Mouse (Mus musculus) liver, embryonic 14.5 days (tissue): ENCODE results near the gene Ccdc85a. TPM values are rescaled to one million over a fixed set of nuclear protein-coding genes. Genes with fewer than 3 reads are reported as not detected.

Experiments used
- ATAC-seq: fragments of 200-750 bp; cut with Nextera tagmentation; 2 replicates; pipeline ENCODE4 v1.8.0; 2017; ENCODE audit warnings: moderate number of reproducible peaks, mild to moderate bottlenecking, moderate library complexity; ENCODE audit not compliant: insufficient read depth
- DNase-seq, 3 experiments: peaks; one replicate each; pipeline ENCODE4 v3.0.0-alpha.2; 2012 to 2013; ENCODE audit warnings: low read depth in 3 of 3, low spot score in 3 of 3
- H3K27ac ChIP-seq: fragments of 300-500 bp; sonication (generic); 2 replicates; pipeline ENCODE4 v1.5.1; 2014; ENCODE audit warnings: moderate library complexity, mild to moderate bottlenecking, control low read depth, inconsistent platforms
- H3K27me3 ChIP-seq: fragments of 300-500 bp; sonication (generic); 2 replicates; pipeline ENCODE4 v1.6.1; 2014; ENCODE audit warnings: mild to moderate bottlenecking, low read length, moderate library complexity; ENCODE audit not compliant: control insufficient read depth, insufficient read depth
- H3K36me3 ChIP-seq: fragments of 300-500 bp; sonication (generic); replicated peaks from 2 replicates; pipeline ENCODE4 v1.6.1; 2014; ENCODE audit warnings: low read depth; ENCODE audit not compliant: control insufficient read depth, insufficient read depth
- H3K4me1 ChIP-seq, 2 experiments: fragments of 200-500 bp in 1 of 2; fragments of 300-500 bp in 1 of 2; sonication (generic) in 1 of 2; replicated peaks; 2 replicates each; pipeline ENCODE4 v1.6.1; 2012 to 2014; ENCODE audit warnings: antibody characterized with exemption in 1 of 2, inconsistent platforms in 1 of 2, low read length in 1 of 2; ENCODE audit not compliant: control insufficient read depth in 2 of 2, insufficient read depth in 2 of 2
- H3K4me2 ChIP-seq: fragments of 300-500 bp; sonication (generic); 2 replicates; pipeline ENCODE4 v1.6.1; 2014; ENCODE audit warnings: low read depth, mild to moderate bottlenecking, control low read depth, moderate library complexity
- H3K4me3 ChIP-seq, 2 experiments: fragments of 200-500 bp in 1 of 2; fragments of 300-500 bp in 1 of 2; sonication (generic) in 1 of 2; 2 replicates each; pipeline ENCODE4 v1.5.1; 2012 to 2014; ENCODE audit warnings: low read depth in 2 of 2, low read length in 2 of 2, mild to moderate bottlenecking in 2 of 2, control low read depth in 1 of 2, inconsistent platforms in 1 of 2, moderate library complexity in 1 of 2; ENCODE audit not compliant: insufficient read depth in 1 of 2
- H3K9ac ChIP-seq: fragments of 300-500 bp; sonication (generic); replicated peaks from 2 replicates; pipeline ENCODE4 v1.6.1; 2014; ENCODE audit warnings: mild to moderate bottlenecking, control low read depth, moderate library complexity
- H3K9me3 ChIP-seq: fragments of 300-500 bp; sonication (generic); 2 replicates; pipeline ENCODE4 v1.6.1; 2016; ENCODE audit warnings: low read length, mixed read lengths; ENCODE audit not compliant: control insufficient read depth
- CTCF ChIP-seq: IDR thresholded peaks from 2 replicates; pipeline ENCODE4 v1.5.1; 2016; ENCODE audit warnings: antibody characterized with exemption, low read depth, control low read depth
- EP300 ChIP-seq: IDR thresholded peaks from 2 replicates; pipeline ENCODE4 v1.6.1; 2016; ENCODE audit warnings: antibody characterized with exemption, low read depth
- WGBS: fragments of 180-500 bp; shearing (Covaris S2); extraction: QIAGEN DNeasy Blood & Tissue Kit; methylation state at CpG from one replicate; pipeline ENCODE4 v1.1.7; 2014; ENCODE audit not compliant: insufficient replicate concordance; 5-methylcytosine and 5-hydroxymethylcytosine counted together
- polyA plus RNA-seq, 2 experiments: library from polyadenylated mRNA; depleted of rRNA in 1 of 2; stranded (reverse) in 1 of 2; unstranded in 1 of 2; fragments of >200 nt; fragmentation: Nextera tagmentation in 1 of 2; extraction: Ambion mirVana in 1 of 2; gene quantifications; 2 replicates each; pipeline versions ENCODE4 v1.2.1 to v1.2.3; 2012 to 2014

Gene Ccdc85a
- polyA plus RNA-seq, 2 experiments = 0.01 TPM; not detected in 1

DNA sequence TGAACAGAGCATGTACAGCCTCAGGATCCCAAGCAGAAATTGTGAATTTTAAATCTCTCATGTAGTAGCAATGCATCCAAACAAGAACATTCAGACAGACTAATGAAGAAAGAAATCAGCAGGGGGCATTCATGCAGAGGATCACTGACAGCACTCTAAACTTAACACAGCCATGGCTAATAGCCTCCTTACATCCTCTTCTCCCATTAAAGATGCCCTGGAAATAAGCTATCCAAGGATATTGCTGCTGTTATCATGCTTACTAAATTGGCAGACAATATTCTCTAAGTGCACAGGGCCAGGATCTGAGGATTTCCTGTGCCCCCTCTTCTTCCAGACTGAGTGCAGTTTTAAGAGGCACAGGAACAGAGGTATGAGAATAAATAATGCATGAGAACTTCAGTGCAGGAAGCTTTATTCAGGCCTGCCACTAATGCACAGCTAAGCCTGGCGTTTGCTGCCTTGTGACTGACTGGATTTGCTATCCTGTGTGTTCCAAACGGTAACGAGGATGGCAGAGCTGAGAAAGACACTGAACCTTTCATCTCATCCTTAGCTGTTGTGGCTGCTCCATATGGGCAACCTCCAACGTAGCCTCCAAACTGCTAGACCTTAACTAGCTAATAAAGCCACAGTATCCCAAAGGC is 99.9 kb downstream of the Ccdc85a start:
- H3K9me3 ChIP-seq = no peaks in the 10 kb centered on the region
- WGBS = 44% methylated on average over 4 of the region's 4 CpGs
- no peak for ATAC-seq

DNA sequence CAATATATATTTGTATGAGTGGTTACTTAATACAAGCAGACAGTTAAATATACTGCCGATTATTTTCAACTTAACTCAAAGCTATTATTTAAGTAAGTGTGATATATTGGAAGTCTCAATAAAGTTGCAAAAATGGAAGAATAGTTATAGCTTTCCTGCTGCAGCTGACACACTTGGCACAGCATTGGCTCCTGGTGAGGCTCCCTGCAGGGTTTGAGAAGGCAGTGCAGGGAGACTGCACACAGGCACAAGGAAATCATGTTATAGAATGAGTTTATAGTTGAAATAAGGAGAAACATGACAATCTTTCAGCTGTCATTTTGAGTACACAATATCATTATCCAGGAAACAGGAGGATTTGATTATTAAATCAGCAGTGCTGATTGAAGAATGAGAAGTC is 107.0 kb downstream of the Ccdc85a start:
- no peaks in the 10 kb centered on the region for H3K36me3 ChIP-seq
- DNase-seq = no peak
- no peak for ATAC-seq
- no peaks in the 10 kb centered on the region for H3K9me3 ChIP-seq
- H3K4me2 ChIP-seq = no peak overlapping the region
- no peaks in the 10 kb centered on the region for H3K27me3 ChIP-seq
- no peak overlapping the region for H3K4me3 ChIP-seq
- TF ChIP-seq CTCF (no peak), EP300 (no peak)
- H3K9ac ChIP-seq = no peak overlapping the region
- H3K27ac ChIP-seq = no peak overlapping the region
- 64% methylated on average over 1 of the region's 1 CpGs for WGBS
- no peaks in the 10 kb centered on the region for H3K4me1 ChIP-seq

More for the DNA sequence above, 99.9 kb downstream of the Ccdc85a start:
- DNase-seq = no peak
- no peak overlapping the region for H3K9ac ChIP-seq
- TF ChIP-seq EP300 = no peak
- no peak for TF ChIP-seq CTCF
- no peaks in the 10 kb centered on the region for H3K4me1 ChIP-seq
- H3K27ac ChIP-seq = no peak overlapping the region
- no peak overlapping the region for H3K4me2 ChIP-seq
- no peak overlapping the region for H3K4me3 ChIP-seq
- H3K36me3 ChIP-seq = no peaks in the 10 kb centered on the region
- no peaks in the 10 kb centered on the region for H3K27me3 ChIP-seq

DNA sequence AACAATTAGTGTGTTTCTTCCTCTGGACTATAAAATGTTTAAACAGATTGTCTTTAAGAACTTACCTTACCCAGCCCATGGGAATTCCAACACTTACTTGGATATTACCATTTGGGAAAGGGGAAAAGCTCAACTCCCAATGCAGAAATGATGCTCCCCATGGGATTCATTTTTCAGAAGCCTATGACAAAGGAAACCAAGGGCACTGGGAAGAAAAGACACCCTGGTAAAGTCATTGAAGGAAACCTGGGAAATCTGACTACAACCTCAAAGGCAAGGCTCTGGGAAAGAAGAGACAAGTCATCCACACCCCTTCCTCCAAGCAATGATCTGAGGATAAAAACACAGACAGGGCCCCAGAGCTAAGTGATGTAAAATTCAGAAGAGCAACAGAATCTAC is 118.4 kb downstream of the Ccdc85a start:
- ATAC-seq (no peak), DNase-seq (no peak)
- no peaks in the 10 kb centered on the region for H3K27me3 ChIP-seq
- H3K9ac ChIP-seq = no peak overlapping the region
- H3K9me3 ChIP-seq = no peaks in the 10 kb centered on the region
- no peak overlapping the region for H3K4me2 ChIP-seq
- TF ChIP-seq EP300 (no peak), CTCF (no peak)
- no peak overlapping the region for H3K4me3 ChIP-seq
- H3K4me1 ChIP-seq = no peaks in the 10 kb centered on the region
- H3K27ac ChIP-seq = no peak overlapping the region
- no peaks in the 10 kb centered on the region for H3K36me3 ChIP-seq

DNA sequence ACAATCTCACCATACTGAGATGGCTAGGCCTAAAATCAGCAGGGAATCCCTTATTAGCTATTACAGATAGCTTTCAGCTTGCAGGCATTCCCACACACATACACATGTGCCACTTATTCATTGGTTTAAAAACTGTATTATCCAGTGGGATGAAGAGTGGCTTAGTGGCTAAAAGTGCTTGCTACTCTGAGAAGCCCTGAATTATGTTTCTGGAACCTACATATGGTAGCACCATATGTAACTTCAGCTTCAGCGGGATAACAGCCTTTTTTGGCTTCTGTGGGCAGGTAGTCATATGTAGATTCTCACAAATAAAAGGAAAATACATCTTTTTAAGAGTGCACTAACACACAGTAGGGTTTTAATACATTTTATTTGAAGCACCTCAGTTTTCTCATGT is 119.2 kb downstream of the Ccdc85a start:
- Histone ChIP-seq H3K9ac (no peak overlapping the region), H3K4me1 (no peaks in the 10 kb centered on the region), H3K4me2 (no peak overlapping the region), H3K27ac (no peak overlapping the region), H3K4me3 (no peak overlapping the region), H3K9me3 (no peaks in the 10 kb centered on the region), H3K27me3 (no peaks in the 10 kb centered on the region), H3K36me3 (no peaks in the 10 kb centered on the region)
- no peak for DNase-seq
- no peak for TF ChIP-seq EP300
- TF ChIP-seq CTCF = no peak
- 57% methylated on average over 1 of the region's 1 CpGs for WGBS
- ATAC-seq = no peak

DNA sequence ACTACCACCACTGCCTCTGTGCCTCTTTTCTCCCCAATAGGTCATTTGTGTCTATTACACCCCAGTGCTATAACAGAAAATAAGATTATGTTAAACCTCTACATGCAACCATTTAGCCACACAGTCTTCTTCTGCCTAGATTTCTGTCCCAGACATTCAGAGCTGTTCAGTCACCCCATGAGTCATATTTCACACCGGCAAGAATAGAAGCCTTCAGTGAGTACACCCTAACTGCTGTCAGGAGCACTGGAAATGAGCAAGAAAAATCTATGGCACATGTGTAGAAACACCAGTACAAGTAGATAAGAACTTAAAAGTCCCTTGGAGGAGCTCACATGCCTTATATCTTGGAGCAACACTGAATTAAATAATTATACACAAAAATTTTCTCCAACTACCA is 125.0 kb downstream of the Ccdc85a start:
- DNase-seq (no peak), ATAC-seq (no peak)
- Histone ChIP-seq H3K4me2 (no peak overlapping the region), H3K27ac (no peak overlapping the region), H3K9ac (no peak overlapping the region), H3K9me3 (no peaks in the 10 kb centered on the region), H3K4me1 (no peaks in the 10 kb centered on the region), H3K27me3 (no peaks in the 10 kb centered on the region), H3K36me3 (no peaks in the 10 kb centered on the region), H3K4me3 (no peak overlapping the region)
- TF ChIP-seq EP300 (no peak), CTCF (no peak)
- 69% methylated on average over 1 of the region's 1 CpGs for WGBS
